Mouse (Mus musculus): ENCODE measurements around the gene Ube2m.

The Ube2m gene

GRCm38 (mm10) chr7:13034148-13034977 lies 3.7 kb downstream of the Ube2m start, which contains the start of gene Chmp2a:
Gene Chmp2a (minus strand): TSS chr7:13034807.
- peak; percentile 96 for DNase-seq (ENCODE audit: low read depth in 2 of 2, low spot score in 2 of 2)

- DNase-seq (ENCODE audit: low read depth in 2 of 2, low spot score in 2 of 2) = no peak
Observed at GRCm38 (mm10) chr7:13033451-13034147, 4.5 kb downstream of the Ube2m start.

- no peak for DNase-seq (ENCODE audit: low read depth in 2 of 2, low spot score in 2 of 2)
Observed at GRCm38 (mm10) chr7:13032541-13032940, 5.5 kb downstream of the Ube2m start.

- no peak for DNase-seq (ENCODE audit: low read depth in 2 of 2, low spot score in 2 of 2)
Observed at GRCm38 (mm10) chr7:13031983-13032382, 6.1 kb downstream of the Ube2m start.

- no peak for DNase-seq (ENCODE audit: low read depth in 2 of 2, low spot score in 2 of 2)
Observed at GRCm38 (mm10) chr7:13031069-13031468, 7.0 kb downstream of the Ube2m start.

GRCm38 (mm10) chr7:13028986-13029385 lies 9.1 kb downstream of the Ube2m start:
- DNase-seq (ENCODE audit: low read depth in 2 of 2, low spot score in 2 of 2) = no peak

GRCm38 (mm10) chr7:13025511-13026112 lies 12.5 kb downstream of the Ube2m start:
- no peak for DNase-seq (ENCODE audit: low read depth in 2 of 2, low spot score in 2 of 2)

GRCm38 (mm10) chr7:13024805-13025204 lies 13.3 kb downstream of the Ube2m start:
- DNase-seq (ENCODE audit: low read depth in 2 of 2, low spot score in 2 of 2) = peak in 1 of 2 experiments; percentile 38

GRCm38 (mm10) chr7:13023928-13024731 lies 13.9 kb downstream of the Ube2m start:
- peak; percentile 94 for DNase-seq (ENCODE audit: low read depth in 2 of 2, low spot score in 2 of 2)

- no peak for DNase-seq (ENCODE audit: low read depth in 2 of 2, low spot score in 2 of 2)
Observed at GRCm38 (mm10) chr7:13022773-13023535, 15.1 kb downstream of the Ube2m start.

GRCm38 (mm10) chr7:13015217-13015616 lies 22.9 kb downstream of the Ube2m start:
- no peak for DNase-seq (ENCODE audit: low read depth in 2 of 2, low spot score in 2 of 2)

GRCm38 (mm10) chr7:13014275-13014839 lies 23.7 kb downstream of the Ube2m start:
- DNase-seq (ENCODE audit: low read depth in 2 of 2, low spot score in 2 of 2) = no peak

- DNase-seq (ENCODE audit: low read depth in 2 of 2, low spot score in 2 of 2) = no peak
Observed at GRCm38 (mm10) chr7:13013671-13014070, 24.4 kb downstream of the Ube2m start.

- no peak for DNase-seq (ENCODE audit: low read depth in 2 of 2, low spot score in 2 of 2)
Observed at GRCm38 (mm10) chr7:13010005-13010908, 27.8 kb downstream of the Ube2m start, which contains the start of gene Zbtb45. Gene Zbtb45 (minus strand): TSS chr7:13010034.

- DNase-seq (ENCODE audit: low read depth in 2 of 2, low spot score in 2 of 2) = peak; percentile 90 to 93
Observed at GRCm38 (mm10) chr7:13009143-13010004, 28.7 kb downstream of the Ube2m start.

- DNase-seq (ENCODE audit: low read depth in 2 of 2, low spot score in 2 of 2) = no peak
Observed at GRCm38 (mm10) chr7:13007341-13008092, 30.6 kb downstream of the Ube2m start.

- no peak for DNase-seq (ENCODE audit: low read depth in 2 of 2, low spot score in 2 of 2)
Observed at GRCm38 (mm10) chr7:13006531-13006930, 31.5 kb downstream of the Ube2m start.
